Mouse (Mus musculus) mouse embryonic stem cell (cell line): ENCODE results near the gene Ppp1r11.

Source experiments
- in situ Hi-C, 2 experiments: fragments of 300-500 bp; cut with MboI; formaldehyde crosslinking; loops; 1 replicate in 1 of 2; 3 replicates in 1 of 2; pipeline ENCODE4 v1.14.3; 2019 to 2020; ENCODE audit warnings: low sequenced_read_pairs in 2 of 2, low pct_unique_long_range_greater_than_20kb in 1 of 2, mixed read lengths in 1 of 2; ENCODE audit not compliant: unreplicated experiment in 1 of 2

Gene Ppp1r11

GRCm38 (mm10) chr17:36950981-36951947 lies at the start of gene Ppp1r11:
TSS of gene Ppp1r11 (minus strand) at chr17:36951741.
- in situ Hi-C loops = no loop called here

- in situ Hi-C loops = no loop called here
Measured at GRCm38 (mm10) chr17:37000863-37001262, 49.3 kb upstream of the Ppp1r11 start, which contains the start of gene Zfp57. TSS of gene Zfp57 (plus strand) at chr17:37001163.

- in situ Hi-C loops = loop anchor here in 1 of 2 experiments (25.0 kb wide), 1 partner anchor 1486 kb away; the partner anchor contains the start of genes Cchcr1, Pou5f1 and Tcf19
Measured at GRCm38 (mm10) chr17:36998477-36998876, 46.9 kb upstream of the Ppp1r11 start.

GRCm38 (mm10) chr17:36997033-36997735 lies 45.6 kb upstream of the Ppp1r11 start:
- in situ Hi-C loops = loop anchor here in 1 of 2 experiments (25.0 kb wide), 1 partner anchor 1485 kb away; the partner anchor contains the start of genes Cchcr1, Pou5f1 and Tcf19

GRCm38 (mm10) chr17:36995448-36995847 lies 43.9 kb upstream of the Ppp1r11 start:
- in situ Hi-C loops = loop anchor here in 1 of 2 experiments (25.0 kb wide), 1 partner anchor 1483 kb away; the partner anchor contains the start of genes Cchcr1, Pou5f1 and Tcf19

- in situ Hi-C loops = loop anchor here in 1 of 2 experiments (25.0 kb wide), 1 partner anchor 1482 kb away; the partner anchor contains the start of genes Cchcr1, Pou5f1 and Tcf19
Measured at GRCm38 (mm10) chr17:36994528-36994927, 43.0 kb upstream of the Ppp1r11 start.

GRCm38 (mm10) chr17:36993770-36994325 lies 42.3 kb upstream of the Ppp1r11 start:
- in situ Hi-C loops = loop anchor here in 1 of 2 experiments (25.0 kb wide), 1 partner anchor 1482 kb away; the partner anchor contains the start of genes Cchcr1, Pou5f1 and Tcf19

GRCm38 (mm10) chr17:36992336-36993104 lies 41.0 kb upstream of the Ppp1r11 start:
- in situ Hi-C loops = loop anchor here in 1 of 2 experiments (25.0 kb wide), 1 partner anchor 1480 kb away; the partner anchor contains the start of genes Cchcr1, Pou5f1 and Tcf19

GRCm38 (mm10) chr17:36990630-36991029 lies 39.1 kb upstream of the Ppp1r11 start:
- in situ Hi-C loops = loop anchor here in 1 of 2 experiments (25.0 kb wide), 1 partner anchor 1478 kb away; the partner anchor contains the start of genes Cchcr1, Pou5f1 and Tcf19

GRCm38 (mm10) chr17:36989437-36989836 lies 37.9 kb upstream of the Ppp1r11 start, which contains the start of gene H2-M5:
TSS of gene H2-M5 (minus strand) at chr17:36989537.
- in situ Hi-C loops = loop anchor here in 1 of 2 experiments (25.0 kb wide), 1 partner anchor 1477 kb away; the partner anchor contains the start of genes Cchcr1, Pou5f1 and Tcf19

- in situ Hi-C loops = loop anchor here in 1 of 2 experiments (25.0 kb wide), 1 partner anchor 1476 kb away; the partner anchor contains the start of genes Cchcr1, Pou5f1 and Tcf19
Measured at GRCm38 (mm10) chr17:36988475-36988874, 36.9 kb upstream of the Ppp1r11 start.

- in situ Hi-C loops = loop anchor here in 1 of 2 experiments (25.0 kb wide), 1 partner anchor 1470 kb away; the partner anchor contains the start of genes Cchcr1, Pou5f1 and Tcf19
Measured at GRCm38 (mm10) chr17:36982253-36983155, 31.0 kb upstream of the Ppp1r11 start.

GRCm38 (mm10) chr17:36981845-36982244 lies 30.3 kb upstream of the Ppp1r11 start:
- in situ Hi-C loops = loop anchor here in 1 of 2 experiments (25.0 kb wide), 1 partner anchor 1470 kb away; the partner anchor contains the start of genes Cchcr1, Pou5f1 and Tcf19

GRCm38 (mm10) chr17:36981221-36981813 lies 29.8 kb upstream of the Ppp1r11 start, which contains the start of gene 2410137M14Rik:
TSS of gene 2410137M14Rik (minus strand) at chr17:36981237.
- in situ Hi-C loops = loop anchor here in 1 of 2 experiments (25.0 kb wide), 1 partner anchor 1469 kb away; the partner anchor contains the start of genes Cchcr1, Pou5f1 and Tcf19

GRCm38 (mm10) chr17:36973271-36973787 lies 21.8 kb upstream of the Ppp1r11 start:
- in situ Hi-C loops = no loop called here
